In the genomic region with DNA sequence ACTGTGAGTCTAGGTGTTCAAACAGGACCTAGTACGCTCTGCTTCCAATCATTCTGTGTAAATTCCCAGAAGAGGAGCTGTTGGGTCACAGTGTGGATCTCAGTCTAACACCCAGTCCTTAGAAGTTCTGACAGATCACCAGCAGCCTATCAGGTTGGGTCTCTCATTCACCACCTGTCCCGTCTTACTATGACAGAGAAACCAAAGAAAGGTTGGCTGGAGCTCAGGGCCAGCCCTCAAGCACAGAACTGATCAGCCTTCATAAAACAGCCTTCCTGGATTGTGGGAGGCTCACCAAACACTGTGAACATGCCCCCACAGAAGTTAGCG, we compare ENCODE assay signal across 9 mouse cellular contexts.
DNase-seq lines count a peak whose midpoint lies in the region; ATAC-seq and TF ChIP-seq lines count a peak whose summit lies in the region.
"Had no signal": no experiment of that assay in that cellular context is flagged by ENCODE, and none has a peak within 500 bp of the region (broad histone marks: within the 10 kb centered on the region; RNA-seq: fewer than 3 reads in every experiment).

No protein-coding gene starts in this region.

- peak overlapping the region; percentile 46 for H3K4me3 ChIP-seq in kidney, embryonic 14.5 days (ENCODE audit: low read length)
- H3K4me3 ChIP-seq in cortical plate, adult 2 months (ENCODE audit: insufficient read depth, low read length): no peak overlapping the region
- no peak overlapping the region for H3K4me3 ChIP-seq in hindbrain, embryonic 14.5 days (replicated peaks; ENCODE audit: low read length)
- H3K4me3 ChIP-seq in midbrain, embryonic 14.5 days (replicated peaks; ENCODE audit: low read depth, low read length): peak overlapping the region; percentile 39; the same call in 1 of the 2 replicates

- H3K36me3 ChIP-seq in kidney, embryonic 14.5 days (ENCODE audit: control insufficient read depth, insufficient read depth, low read length): peaks cover 12% of the 10 kb centered on the region; the same call in 1 of the 2 replicates
- no peaks in the 10 kb centered on the region for H3K36me3 ChIP-seq in hindbrain, embryonic 14.5 days (replicated peaks; ENCODE audit: control insufficient read depth, insufficient read depth)
- no peaks in the 10 kb centered on the region for H3K36me3 ChIP-seq in midbrain, embryonic 14.5 days (ENCODE audit: control insufficient read depth, insufficient read depth, low read length)

- 53% methylated on average over 3 of the region's 3 CpGs for WGBS in kidney, embryonic 14.5 days
- 66% methylated on average over 3 of the region's 3 CpGs for WGBS in hindbrain, embryonic 14.5 days
- 65% methylated on average over 3 of the region's 3 CpGs for WGBS in midbrain, embryonic 14.5 days

- H3K9me3 ChIP-seq in kidney, embryonic 14.5 days (ENCODE audit: control insufficient read depth, low read length): no peaks in the 10 kb centered on the region
- no peaks in the 10 kb centered on the region for H3K9me3 ChIP-seq in hindbrain, embryonic 14.5 days (ENCODE audit: control insufficient read depth, low read length)
- H3K9me3 ChIP-seq in midbrain, embryonic 14.5 days (ENCODE audit: control insufficient read depth, low read length): no peaks in the 10 kb centered on the region

- TF ChIP-seq POLR2A in cortical plate, adult 2 months (IDR thresholded peaks at IDR 0.05; ENCODE audit: extremely low read depth, insufficient read depth, low read length): no peak

- ATAC-seq in kidney, embryonic 14.5 days (ENCODE audit: low FRiP score, low TSS enrichment): no peak
- ATAC-seq in hindbrain, embryonic 14.5 days (ENCODE audit: low FRiP score): no peak
- ATAC-seq in midbrain, embryonic 14.5 days (ENCODE audit: low FRiP score, low TSS enrichment): no peak
- ATAC-seq: Patski had no signal

- peak overlapping the region; percentile 99 for H3K27ac ChIP-seq in kidney, embryonic 14.5 days (ENCODE audit: low read depth, low read length)
- peak overlapping the region; percentile 99 for H3K27ac ChIP-seq in cortical plate, adult 2 months (ENCODE audit: insufficient read depth, low read length)
- peak overlapping the region; percentile 92 for H3K27ac ChIP-seq in hindbrain, embryonic 14.5 days
- peak overlapping the region; percentile 91 for H3K27ac ChIP-seq in midbrain, embryonic 14.5 days (replicated peaks; ENCODE audit: low read depth, low read length)

- no peaks in the 10 kb centered on the region for H3K27me3 ChIP-seq in kidney, embryonic 14.5 days (ENCODE audit: control insufficient read depth, insufficient read depth, low read length)
- H3K27me3 ChIP-seq in hindbrain, embryonic 14.5 days (ENCODE audit: control insufficient read depth, insufficient read depth, low read length): no peaks in the 10 kb centered on the region
- no peaks in the 10 kb centered on the region for H3K27me3 ChIP-seq in midbrain, embryonic 14.5 days (ENCODE audit: control insufficient read depth, insufficient read depth, low read length)
- H3K27me3 ChIP-seq: Patski had no signal

- no peak for DNase-seq in kidney, postnatal 25 days
- no peak for DNase-seq in hindbrain, embryonic 14.5 days (ENCODE audit: low spot score)
- no peak for DNase-seq in midbrain, embryonic 14.5 days
- DNase-seq in adrenal gland, postnatal 25 days: no peak
- DNase-seq in adrenal gland, adult 18-20 months (ENCODE audit: low spot score in 2 of 2): no peak
- no peak for DNase-seq in thymus, postnatal 14 days

- TF ChIP-seq CTCF in cortical plate, adult 2 months (IDR thresholded peaks at IDR 0.05; ENCODE audit: extremely low read depth, insufficient read depth, low read length): no peak

- peak overlapping the region; percentile 76; the same call in 1 of the 2 replicates for H3K9ac ChIP-seq in kidney, embryonic 14.5 days (ENCODE audit: low read depth, low read length)
- H3K9ac ChIP-seq in hindbrain, embryonic 14.5 days: peak overlapping the region; percentile 57
- peak overlapping the region; percentile 67 for H3K9ac ChIP-seq in midbrain, embryonic 14.5 days (replicated peaks; ENCODE audit: low read length)

- H3K4me2 ChIP-seq in kidney, embryonic 14.5 days (replicated peaks; ENCODE audit: low read depth, low read length): peak overlapping the region; percentile 84
- peak overlapping the region; percentile 54 for H3K4me2 ChIP-seq in hindbrain, embryonic 14.5 days (replicated peaks)
- peak overlapping the region; percentile 73 for H3K4me2 ChIP-seq in midbrain, embryonic 14.5 days (ENCODE audit: low read length)

- peaks cover 78% of the 10 kb centered on the region for H3K4me1 ChIP-seq in kidney, embryonic 14.5 days (ENCODE audit: control insufficient read depth, insufficient read depth, low read length)
- H3K4me1 ChIP-seq in cortical plate, adult 2 months (ENCODE audit: control insufficient read depth, insufficient read depth, low read length): peaks cover 18% of the 10 kb centered on the region
- peaks cover 68% of the 10 kb centered on the region for H3K4me1 ChIP-seq in hindbrain, embryonic 14.5 days (replicated peaks; ENCODE audit: control insufficient read depth, insufficient read depth, low read length)
- H3K4me1 ChIP-seq in midbrain, embryonic 14.5 days (ENCODE audit: control insufficient read depth, insufficient read depth, low read length): peaks cover 65% of the 10 kb centered on the region

Comparison
In these comparisons a context has a peak if more than half of its experiments do, and no peak if none do; other contexts are left out.
1. H3K4me3 ChIP-seq: peak in kidney, embryonic 14.5 days (single experiment) and midbrain, embryonic 14.5 days (single experiment); none in cortical plate, adult 2 months (single experiment) and hindbrain, embryonic 14.5 days (single experiment).
2. Peak in every context shown above with its lines, with median percentiles within 50 percentile points of each other: H3K27ac ChIP-seq, H3K4me2 ChIP-seq and H3K9ac ChIP-seq.